Mouse (Mus musculus) small intestine, adult 2 months (tissue): ENCODE measurements around the gene Sema6d.

Experiments used
- CTCF ChIP-seq: fragments of 200-500 bp; IDR thresholded peaks from 2 replicates; pipeline ENCODE4 v1.5.1; 2012; ENCODE audit warnings: low read depth, mild to moderate bottlenecking, control low read depth, inconsistent platforms, low read length, moderate library complexity, mixed read lengths; ENCODE audit not compliant: insufficient replicate concordance, insufficient read length; ENCODE audit errors: extremely low read depth
- POLR2A ChIP-seq: fragments of 200-500 bp; IDR thresholded peaks from 2 replicates; pipeline ENCODE4 v1.6.1; 2012; ENCODE audit warnings: low read depth, mild to moderate bottlenecking, control low read depth, inconsistent platforms, low read length, moderate library complexity

DNA sequence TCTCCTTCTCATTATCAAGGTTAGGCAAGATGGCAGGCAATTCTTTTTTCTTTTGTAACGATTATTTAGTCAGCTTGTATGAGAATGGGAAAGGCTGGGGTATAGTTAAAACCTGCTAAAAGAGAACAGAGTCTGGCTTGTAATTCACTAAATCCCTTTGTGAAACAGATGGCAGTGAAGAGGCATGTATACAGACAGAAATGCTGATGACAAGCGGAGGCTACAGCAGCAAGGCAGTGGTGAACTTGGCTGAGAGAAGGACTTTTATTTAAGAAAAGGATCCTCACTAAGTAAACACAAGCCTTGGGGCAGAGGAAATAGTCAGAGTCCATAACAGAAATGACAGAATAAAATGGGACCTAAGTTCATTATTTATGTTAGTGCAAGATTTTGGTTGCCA is 264.4 kb downstream of the Sema6d start:
- TF ChIP-seq CTCF (no peak), POLR2A (no peak)
